Mouse (Mus musculus) neural tube, embryonic 10.5 days (tissue): ENCODE results near the gene Foxb2.
A peak's percentile ranks its signal among the peaks of the same experiment; 100 is the strongest.
"Not testable (repeated sequence)": the region's sequence is repeated elsewhere in the genome, so short reads cannot be mapped to it uniquely, and the experiment has no call there.

Source experiments
- DNase-seq: peaks from one replicate; pipeline ENCODE4 v3.0.0-alpha.2; 2017; ENCODE audit warnings: low spot score; ENCODE audit errors: extremely low spot score

Gene Foxb2

GRCm38 (mm10) chr19:16873221-16873861 lies at the start of gene Foxb2:
TSS of gene Foxb2 (minus strand) at chr19:16873805.
- DNase-seq: peak; percentile 71

- DNase-seq: no peak
These were observed 37.9 kb upstream of the Foxb2 start for GRCm38 (mm10) chr19:16911507-16911906.

DNA sequence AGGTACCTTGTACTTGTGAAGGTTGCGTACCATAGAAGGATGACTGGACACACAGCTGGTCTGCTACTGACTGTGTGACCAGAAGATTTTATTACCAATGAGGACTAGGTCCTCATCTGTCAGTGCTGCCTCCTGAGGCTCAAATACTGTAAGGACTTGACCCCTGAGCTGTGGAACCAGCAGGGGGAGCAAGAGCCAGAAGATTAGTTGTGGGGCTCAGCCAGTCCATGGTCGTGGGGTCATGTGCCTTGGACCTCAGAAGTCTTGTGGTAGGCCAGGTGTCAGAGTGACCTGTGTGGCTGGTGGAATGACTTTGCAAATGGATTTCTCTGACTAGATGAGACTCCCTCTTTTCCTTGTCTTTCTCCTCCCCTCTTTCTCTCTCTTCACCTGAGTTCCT lies 29.5 kb upstream of the Foxb2 start:
- DNase-seq: no peak

DNA sequence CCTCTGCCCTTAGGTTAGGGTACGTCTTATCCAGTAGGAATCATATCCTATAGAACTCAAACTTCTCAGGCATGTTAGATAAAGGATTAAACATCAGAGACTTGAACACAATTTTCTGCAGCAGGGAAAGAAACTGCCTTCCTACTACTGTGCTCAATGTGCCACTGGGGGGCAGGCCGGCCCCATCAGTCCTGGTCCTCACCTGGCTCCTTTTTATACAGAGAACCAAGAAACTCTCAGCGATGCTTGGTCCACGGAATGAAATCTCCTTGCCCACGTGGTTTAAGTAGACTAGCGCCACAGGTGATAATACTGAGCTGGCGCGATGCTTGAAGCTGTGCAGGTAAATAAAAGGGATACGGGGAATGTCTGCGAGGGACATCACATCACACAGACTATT lies 26.1 kb upstream of the Foxb2 start:
- DNase-seq: no peak

DNA sequence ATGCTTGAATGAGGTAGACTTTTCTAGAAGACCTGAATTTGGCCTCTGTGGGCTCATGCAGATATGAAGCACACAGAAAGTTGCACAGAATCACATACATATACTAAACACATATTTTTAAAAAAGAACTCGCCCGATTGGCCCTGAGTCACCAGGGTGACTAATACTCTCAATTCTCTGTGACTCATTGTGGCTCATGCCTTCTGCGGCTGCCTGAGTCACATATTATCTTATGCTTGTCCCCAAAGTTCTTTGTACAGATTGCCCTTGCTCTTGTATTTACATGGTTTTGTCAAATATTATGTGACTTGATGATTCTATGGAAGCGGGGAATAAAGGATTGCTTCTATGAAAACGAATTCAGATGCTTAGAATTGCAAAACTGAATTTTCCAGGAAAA lies 25.0 kb upstream of the Foxb2 start:
- DNase-seq: no peak

DNA sequence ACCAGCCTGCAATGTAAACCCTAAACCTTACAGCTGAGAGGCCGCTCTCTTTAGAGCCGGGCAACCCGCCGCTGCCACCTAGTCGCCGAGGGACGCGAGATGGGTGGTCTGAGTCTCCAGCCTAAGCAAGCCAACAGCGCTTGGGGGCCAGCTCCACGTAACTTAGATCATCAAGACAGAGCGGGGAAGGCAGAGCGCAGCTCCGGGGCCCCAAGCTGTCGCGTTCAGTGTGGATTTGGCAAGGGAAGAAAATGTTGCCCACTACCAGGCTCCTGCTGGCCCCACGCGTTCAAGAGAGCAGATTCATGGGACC lies 2.8 kb upstream of the Foxb2 start:
- DNase-seq: peak; percentile 63

- peak; percentile 60 for DNase-seq
These were observed 2.2 kb upstream of the Foxb2 start for GRCm38 (mm10) chr19:16875631-16876457.

DNA sequence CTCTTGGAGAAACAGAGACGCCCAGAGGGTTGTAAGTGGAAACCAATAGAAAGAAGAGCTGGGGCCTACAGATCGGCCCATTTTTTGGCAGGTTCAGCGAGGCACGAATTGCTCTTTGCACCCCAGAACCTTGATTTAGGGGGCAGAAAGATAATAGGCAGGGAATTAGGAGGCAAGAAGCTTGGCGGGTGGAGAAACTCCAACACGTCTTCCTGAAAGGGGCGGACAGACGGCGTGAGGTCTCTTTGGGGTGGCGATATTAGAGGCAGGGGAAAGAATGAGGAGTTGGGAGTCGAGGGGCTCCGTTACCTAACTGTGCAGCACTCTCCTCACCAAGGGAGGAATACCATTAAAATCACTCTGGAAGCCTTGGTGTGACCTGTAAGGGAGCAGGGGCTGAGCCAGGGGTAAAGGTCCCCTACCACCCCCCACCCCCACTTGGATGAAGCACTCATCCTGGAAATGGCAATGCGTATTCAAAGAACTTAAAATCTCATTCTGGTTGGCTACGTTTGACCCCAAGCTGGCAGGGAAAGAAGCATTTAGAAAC lies 1.5 kb upstream of the Foxb2 start:
- peak; percentile 38 for DNase-seq

GRCm38 (mm10) chr19:16873942-16874861 lies 597 bp upstream of the Foxb2 start:
- peak; percentile 69 for DNase-seq

GRCm38 (mm10) chr19:16872331-16873180 lies 1.0 kb downstream of the Foxb2 start:
- DNase-seq: peak; percentile 70

- DNase-seq: peak; percentile 63
These were observed 2.3 kb downstream of the Foxb2 start for GRCm38 (mm10) chr19:16871192-16871760.

GRCm38 (mm10) chr19:16870501-16871191 lies 3.0 kb downstream of the Foxb2 start:
- peak; percentile 55 for DNase-seq

- no peak for DNase-seq
These were observed 5.1 kb downstream of the Foxb2 start for GRCm38 (mm10) chr19:16868534-16868933.

- no peak for DNase-seq
These were observed 15.0 kb downstream of the Foxb2 start for GRCm38 (mm10) chr19:16858646-16859045.

GRCm38 (mm10) chr19:16856752-16857151 lies 16.9 kb downstream of the Foxb2 start:
- DNase-seq: no peak

DNA sequence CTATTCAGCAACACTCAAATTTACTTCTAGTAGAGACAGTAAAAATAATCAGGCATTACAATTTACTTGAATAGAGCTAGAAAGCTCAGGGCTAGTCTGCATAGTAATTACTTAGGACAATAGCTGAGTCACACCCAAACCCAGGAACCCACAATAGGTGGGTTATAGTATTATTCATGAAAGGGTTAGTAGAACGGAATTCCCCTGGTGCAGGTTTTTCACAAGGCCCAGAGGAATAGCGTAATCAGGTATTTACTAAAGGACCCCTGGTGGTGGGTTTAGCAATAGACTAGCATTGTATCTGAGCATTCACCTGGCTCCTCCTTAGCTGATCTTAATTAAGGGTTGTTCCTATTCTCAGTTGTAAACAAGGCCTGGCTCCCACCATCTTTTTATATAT lies 29.5 kb downstream of the Foxb2 start:
- DNase-seq: not testable (repeated sequence)

DNA sequence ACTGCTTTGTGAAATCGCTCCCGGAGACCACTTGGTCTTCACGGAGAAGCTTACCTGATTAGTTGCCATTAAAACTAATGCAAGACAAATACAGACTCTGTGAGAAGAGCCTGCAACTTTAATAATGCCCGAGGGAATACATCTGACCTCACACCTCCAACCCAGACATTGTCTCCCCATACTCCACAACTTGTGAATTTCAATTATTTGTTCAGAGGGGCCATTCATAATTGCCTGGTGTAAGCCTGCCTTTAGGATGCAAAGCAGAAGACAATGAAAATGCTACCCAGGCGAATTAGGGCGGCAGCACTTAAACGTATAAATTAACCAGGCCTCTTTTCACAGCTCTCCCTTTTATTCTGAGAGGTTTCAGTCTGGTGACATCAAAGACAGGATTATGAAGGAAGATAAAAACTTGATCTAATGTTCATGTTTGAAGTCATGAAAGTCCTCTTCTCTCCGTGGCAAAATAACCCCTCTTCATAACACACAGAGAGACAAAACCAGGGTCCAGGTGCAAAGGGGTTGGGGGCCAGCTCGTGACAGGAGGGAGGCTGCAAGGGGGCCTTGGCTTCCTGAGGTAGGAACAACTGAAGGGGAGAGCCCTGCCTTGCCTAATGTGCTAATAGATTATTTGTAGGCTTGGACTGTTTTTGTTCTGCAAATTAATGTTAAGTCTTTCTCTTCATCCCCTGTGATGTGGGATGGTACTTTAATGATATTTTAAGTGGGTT lies 31.9 kb downstream of the Foxb2 start:
- no peak for DNase-seq

GRCm38 (mm10) chr19:16841001-16841400 lies 32.6 kb downstream of the Foxb2 start:
- no peak for DNase-seq

DNA sequence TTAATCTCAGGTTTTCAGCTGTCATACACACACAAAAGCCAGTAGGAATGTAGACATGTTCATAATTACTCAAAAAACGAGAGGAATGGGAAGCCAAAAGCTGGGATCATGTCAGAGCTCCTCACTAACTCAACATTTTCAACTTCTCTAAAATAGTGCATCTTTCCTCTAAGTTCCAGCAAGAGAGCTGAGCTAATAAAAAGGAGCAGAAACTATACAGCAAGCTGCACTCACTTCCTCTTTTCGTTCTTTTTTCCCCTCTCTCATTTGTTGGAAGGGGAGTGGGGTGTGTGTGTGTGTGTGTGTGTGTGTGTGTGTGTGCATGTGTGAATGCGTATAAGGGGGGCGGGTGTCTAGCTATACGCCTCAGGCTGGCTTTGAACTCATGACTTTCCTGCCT lies 45.9 kb downstream of the Foxb2 start:
- no peak for DNase-seq
